Mouse (Mus musculus): ENCODE data around the gene Impdh1. TPM values are rescaled to one million over a fixed set of nuclear protein-coding genes. Genes with fewer than 3 reads are reported as not detected.
"Not testable (repeated sequence)": the region's sequence is repeated elsewhere in the genome, so short reads cannot be mapped to it uniquely, and the experiment has no call there.

The Impdh1 gene
- polyA plus RNA-seq, 1 experiment: 58.2 TPM

DNA sequence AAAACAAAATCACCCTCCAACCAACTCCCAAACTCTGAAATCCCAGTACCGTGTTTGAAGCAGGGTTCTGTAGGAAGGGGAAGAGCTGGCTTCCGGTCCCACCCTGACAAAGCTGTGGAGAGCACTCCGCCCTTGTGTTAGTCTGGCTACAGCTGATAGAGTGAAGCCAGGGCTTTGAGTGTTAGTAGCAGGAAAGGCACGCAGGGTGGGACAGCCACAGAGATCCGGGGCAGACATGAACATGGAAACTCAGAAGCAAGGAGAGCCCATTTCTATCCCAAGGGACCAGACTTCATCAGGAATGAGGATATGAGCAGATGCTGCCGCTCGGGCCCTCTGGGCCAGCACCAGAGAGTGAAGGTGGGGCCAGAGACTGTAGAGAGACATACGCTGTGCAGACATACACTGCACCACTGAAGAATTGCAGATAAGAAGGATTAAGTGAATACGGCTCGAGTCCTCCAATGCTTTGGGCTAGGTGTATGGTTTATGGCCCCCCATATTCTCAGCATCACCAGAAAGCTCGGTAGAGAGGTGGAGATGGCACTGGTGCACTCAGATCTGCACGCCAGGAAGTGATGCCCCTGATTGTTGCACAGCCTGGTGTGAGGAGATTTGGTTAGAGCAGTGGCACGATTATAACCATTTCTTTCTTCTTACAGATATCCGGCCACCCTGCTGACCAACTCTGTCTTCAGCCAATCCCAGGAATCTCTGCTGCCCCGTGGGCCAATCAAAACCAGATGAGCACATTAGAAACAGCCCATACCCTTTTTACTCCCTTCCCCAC, 22.0 kb downstream of the Impdh1 start:
- DNase-seq (ENCODE audit: extremely low spot score in 1 of 2, low spot score in 1 of 2): no peak

DNA sequence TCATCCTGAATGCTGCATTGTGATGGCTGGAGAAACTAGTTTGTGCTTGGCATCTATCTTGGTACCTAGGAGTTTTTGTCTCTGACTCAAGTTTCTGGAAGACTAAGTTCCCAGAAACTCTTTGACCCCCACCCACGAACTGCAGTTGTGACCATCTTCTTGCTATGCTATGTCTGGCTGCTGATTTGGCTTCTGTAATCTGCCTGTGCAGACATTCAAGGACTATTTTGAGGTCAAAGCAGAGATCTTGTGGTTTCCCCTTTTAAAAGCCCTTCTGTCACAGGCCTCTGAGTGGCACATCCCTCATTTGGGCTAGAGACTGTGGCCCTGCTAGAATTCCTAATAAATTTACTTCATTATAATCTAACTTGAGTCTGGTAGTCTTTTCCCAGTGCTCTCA, 28.2 kb downstream of the Impdh1 start:
- no peak for DNase-seq (ENCODE audit: extremely low spot score in 1 of 2, low spot score in 1 of 2)

DNA sequence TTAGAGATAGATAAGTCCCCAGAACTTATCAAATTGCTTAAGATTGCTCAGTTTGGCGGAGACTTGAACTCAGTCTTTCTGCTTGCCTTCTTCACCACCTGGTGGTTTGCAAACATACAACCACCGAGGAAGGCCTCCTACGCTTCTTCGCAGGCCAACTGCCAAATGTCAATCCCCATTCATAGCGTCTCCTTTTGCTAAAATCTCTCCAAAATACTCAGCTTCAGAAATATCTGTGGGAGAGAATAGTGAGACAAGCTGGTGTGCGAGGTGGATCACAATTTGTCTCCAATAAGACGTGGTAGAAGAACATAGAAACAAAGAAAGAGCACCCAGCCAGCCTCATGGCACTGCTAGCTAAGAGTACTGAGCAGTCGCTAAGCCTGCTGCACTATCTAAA, 36.3 kb downstream of the Impdh1 start:
- DNase-seq (ENCODE audit: extremely low spot score in 1 of 2, low spot score in 1 of 2): peak in 1 of 2 experiments; percentile 78

DNA sequence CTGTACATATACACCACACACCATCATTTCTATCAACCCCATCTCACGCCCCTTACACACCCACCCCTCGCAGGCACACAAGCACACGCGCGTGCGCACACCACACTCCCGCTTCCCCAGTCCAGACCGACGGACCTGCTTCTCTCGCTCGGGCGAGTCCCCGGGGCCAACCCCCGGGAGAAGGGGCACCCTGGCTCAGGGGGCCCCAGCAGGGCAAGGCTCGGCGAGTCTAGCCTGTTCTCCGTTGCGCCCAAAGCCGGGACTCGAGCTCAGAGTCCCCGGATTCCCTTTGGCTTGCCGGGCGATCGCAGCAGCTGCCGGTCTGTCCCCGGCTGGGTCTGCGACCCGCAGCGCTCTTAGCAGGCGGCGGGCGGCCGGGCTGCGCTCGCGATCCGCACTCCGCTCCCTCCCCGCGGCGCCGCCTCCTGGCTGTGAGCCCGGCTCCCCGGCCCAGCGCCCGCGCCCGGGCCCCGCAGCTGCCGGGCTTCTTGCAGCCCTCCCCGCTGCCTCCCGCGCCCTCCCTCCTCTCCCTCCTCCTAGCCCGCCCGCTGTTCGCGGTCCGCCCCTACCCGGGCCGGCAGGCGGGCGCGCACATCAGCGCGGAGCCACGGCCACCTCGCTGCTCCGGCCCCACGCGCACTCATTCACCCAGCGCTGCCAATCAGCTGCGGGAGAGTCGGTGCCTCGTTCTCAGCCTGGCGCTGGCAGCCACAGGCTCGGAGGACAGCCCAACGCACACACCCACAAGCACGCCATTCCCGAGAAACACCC, 37.1 kb downstream of the Impdh1 start, which contains the start of gene Prrt4:
Gene Prrt4, minus strand, starts transcription at position 697 of the 771 bp plus-strand sequence.
- DNase-seq (ENCODE audit: extremely low spot score in 1 of 2, low spot score in 1 of 2): peak in 1 of 2 experiments; percentile 64

DNA sequence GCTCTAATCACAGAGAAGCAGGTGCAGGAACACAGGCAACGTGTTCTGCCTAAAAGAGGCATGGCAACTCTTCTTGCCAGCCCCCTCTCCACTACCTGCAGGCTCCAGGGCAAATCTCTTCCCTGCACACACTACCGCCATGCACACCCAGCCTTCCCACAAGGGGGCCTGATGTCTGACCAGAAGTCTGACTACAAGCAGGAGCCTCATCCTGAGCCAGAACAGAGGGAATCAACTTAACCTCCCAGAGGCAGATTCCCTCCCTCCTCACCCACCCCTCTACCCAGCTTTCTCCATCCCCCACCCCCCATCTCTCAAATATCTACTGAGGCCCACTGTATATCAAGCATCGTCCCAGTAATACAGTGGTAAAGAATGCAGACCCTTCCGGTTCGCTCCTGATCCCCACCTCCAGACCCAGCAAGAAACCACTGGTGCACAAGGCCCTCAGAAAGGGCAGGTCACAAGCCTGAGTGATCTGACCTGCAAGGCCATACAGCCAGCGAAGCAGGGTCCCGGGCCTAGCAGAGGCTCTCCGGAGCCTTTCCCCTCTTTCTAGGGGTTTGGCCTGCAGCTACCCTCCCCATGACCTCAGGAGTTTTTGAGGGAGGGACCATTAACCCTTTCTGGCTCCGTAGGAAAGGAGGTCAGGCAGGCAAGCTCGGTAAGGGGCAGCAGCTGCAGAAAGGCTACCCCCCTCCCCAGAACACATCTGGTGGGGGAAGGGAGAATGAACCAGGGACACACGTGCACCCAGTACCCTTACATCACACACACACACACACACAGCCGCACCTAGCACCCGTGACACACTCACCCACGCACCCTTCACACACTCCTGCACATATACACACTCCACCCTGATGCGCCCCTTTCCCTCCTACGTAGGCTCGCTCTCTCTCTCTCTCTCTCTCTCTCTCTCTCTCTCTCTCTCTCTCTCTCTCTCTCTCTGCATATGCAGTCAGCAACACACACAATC, 38.0 kb downstream of the Impdh1 start:
- DNase-seq (ENCODE audit: extremely low spot score in 1 of 2, low spot score in 1 of 2): peak in 1 of 2 experiments; percentile 35

DNA sequence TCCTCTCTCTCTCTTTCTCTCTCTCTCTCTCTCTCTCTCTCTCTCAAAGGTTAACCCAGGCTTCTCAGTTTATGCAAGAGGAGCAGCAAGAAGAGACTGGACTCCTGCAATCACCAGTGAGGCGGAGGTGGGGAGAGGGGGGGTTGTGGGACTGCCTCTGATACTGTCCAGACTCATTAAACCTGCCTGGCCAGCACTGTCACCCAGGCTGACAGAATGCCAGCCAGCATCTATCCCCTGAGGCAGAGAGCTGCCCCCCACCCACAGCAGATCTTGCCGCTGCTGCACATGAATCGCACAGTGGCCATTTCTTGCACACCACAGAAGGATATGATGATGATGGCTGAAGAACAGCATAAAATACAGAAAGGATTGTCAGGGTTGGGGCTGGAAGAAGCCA, 41.1 kb downstream of the Impdh1 start:
- no peak for DNase-seq (ENCODE audit: extremely low spot score in 1 of 2, low spot score in 1 of 2)

DNA sequence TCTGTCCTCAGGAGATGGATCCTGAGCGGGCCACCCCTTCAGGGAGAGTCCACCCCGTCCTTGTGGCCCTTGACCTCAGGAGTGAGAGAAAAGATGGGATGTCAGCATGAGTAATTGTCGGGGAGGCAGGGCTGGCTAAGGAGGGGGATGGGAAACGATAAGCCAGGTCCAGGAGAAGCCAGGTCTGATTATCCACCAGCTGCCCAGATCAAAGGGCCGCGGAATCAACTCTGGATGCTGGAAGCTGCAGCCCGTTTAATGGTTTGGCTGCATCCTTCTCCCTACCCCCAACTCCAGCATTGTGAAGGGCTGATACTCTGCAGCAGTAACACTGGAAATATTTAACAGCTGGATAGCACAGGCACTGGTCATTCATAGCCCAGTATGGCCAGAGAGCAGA, 41.8 kb downstream of the Impdh1 start:
- DNase-seq (ENCODE audit: extremely low spot score in 1 of 2, low spot score in 1 of 2): no peak

DNA sequence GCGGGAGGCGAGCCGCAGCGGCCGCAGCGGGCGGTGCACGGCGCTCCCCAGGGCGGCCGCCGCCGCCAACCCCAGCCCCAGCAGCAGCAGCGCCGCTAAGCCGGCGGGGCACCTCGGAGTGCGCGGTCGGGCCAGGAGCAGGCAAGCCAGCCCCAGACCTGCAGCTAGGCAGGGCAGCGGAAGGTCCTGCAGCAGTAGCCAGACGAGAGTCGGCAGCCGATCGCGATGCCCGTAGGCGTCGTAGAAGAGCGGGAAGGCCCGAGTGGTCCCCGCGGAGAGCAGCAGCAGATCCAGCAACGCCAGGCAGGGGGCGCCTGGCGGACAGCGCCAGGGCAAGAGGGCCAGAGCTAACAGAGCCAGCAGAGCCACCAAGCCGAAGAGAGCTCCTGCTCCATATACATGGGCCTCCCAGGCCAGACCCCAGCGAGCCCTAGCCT, 45.2 kb downstream of the Impdh1 start:
- DNase-seq (ENCODE audit: extremely low spot score in 1 of 2, low spot score in 1 of 2): peak in 1 of 2 experiments; percentile 71

DNA sequence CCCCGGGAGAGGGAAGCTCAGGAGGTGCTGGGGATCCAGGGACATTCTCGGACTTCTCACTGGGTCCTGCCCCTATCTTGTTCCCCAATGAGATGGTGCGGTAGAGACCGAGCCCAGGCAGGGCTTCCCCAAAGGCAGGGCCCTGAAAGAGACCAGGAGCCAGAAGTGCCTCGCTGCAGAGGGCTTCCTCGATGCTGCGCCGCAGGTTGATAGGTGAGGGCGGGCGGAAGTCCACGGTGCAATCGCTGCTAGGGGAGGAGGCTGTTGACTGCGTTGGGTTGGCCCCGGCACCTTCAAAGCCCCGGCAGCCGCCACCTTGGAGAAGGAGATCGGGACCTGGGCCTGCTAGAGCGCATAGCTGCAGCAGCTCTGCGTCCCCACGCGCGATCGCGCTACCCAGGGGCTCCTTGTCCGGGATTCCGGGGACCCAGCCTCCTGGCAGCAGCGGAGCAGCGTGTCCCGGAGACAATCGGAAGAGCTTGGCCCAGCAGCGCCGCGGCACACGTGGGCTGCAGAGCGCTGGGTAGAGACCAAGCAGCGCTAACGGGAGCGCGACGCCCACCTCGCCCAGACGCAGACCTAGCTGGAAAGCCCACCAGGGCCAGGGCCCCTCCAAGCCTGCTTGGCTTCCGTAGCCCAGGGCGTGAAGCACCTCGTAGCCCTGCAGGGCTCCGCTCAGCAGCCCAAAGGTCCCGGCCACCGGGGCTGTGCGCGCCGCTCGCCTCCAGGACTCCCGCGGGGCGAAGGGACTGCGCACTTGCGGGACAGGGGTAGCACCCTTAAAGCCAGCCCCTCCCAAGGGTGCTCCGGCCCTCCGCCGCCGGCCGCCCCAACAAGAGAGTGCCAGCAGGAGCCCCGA, 45.9 kb downstream of the Impdh1 start:
- no peak for DNase-seq (ENCODE audit: extremely low spot score in 1 of 2, low spot score in 1 of 2)

DNA sequence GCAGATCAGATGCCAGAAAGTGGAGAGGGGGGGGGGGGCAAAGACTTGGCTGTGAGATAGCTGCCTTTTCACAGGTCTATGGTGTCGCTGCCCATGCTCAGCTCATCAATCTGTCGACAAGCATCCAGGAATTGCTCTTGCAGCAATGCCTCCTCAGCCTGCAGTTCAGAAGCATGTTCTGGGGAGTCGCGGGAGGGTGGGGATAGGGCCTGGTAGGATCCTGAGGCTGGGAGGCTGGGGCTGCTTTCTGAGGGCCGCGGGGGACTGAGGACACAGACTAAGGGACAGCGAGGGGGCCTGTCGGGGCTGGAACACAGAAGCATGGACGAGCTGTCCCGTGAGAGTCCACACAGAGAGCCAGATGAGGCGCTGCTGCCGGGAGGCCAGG, 46.5 kb downstream of the Impdh1 start:
- no peak for DNase-seq (ENCODE audit: extremely low spot score in 1 of 2, low spot score in 1 of 2)

DNA sequence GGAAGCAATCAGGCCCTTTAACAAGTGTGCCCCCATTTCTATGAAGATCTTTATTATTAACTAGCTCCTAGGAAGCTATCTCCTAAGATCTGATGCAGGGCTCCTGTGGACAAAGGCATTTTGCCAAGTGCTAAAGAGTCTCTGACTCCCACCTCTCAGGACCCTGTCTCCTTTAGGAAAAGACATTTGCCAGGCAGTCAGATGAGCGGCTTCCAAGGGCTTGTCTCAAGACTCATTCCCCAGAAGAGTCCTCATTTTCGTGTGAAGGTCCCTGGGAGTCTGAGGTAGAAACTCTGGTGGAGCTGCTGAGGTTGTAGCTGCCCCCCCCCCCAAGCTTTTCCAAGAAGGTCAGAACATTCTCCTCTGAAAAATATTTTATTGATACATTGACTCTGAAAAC, 47.3 kb downstream of the Impdh1 start:
- DNase-seq (ENCODE audit: extremely low spot score in 1 of 2, low spot score in 1 of 2): no peak

DNA sequence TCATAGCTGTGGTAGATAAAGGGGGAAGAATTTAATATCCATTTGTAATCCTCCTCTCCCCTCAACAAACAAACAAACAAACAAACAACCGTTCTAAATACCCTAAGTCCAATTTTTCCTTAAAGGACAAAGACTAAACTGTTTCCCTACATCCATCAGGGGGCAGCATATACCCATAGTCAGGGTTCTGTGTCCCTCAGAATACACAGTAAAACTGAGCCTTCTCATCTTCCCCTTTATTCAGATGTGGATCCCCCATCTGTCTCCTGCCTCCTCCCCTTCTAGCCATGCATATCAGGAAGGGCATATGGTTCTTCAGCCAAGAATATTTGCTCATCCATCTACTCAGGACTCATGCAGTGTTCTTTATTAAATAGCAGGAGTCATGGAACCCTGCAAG, 50.0 kb downstream of the Impdh1 start:
- DNase-seq (ENCODE audit: extremely low spot score in 1 of 2, low spot score in 1 of 2): peak in 1 of 2 experiments; percentile 84

DNA sequence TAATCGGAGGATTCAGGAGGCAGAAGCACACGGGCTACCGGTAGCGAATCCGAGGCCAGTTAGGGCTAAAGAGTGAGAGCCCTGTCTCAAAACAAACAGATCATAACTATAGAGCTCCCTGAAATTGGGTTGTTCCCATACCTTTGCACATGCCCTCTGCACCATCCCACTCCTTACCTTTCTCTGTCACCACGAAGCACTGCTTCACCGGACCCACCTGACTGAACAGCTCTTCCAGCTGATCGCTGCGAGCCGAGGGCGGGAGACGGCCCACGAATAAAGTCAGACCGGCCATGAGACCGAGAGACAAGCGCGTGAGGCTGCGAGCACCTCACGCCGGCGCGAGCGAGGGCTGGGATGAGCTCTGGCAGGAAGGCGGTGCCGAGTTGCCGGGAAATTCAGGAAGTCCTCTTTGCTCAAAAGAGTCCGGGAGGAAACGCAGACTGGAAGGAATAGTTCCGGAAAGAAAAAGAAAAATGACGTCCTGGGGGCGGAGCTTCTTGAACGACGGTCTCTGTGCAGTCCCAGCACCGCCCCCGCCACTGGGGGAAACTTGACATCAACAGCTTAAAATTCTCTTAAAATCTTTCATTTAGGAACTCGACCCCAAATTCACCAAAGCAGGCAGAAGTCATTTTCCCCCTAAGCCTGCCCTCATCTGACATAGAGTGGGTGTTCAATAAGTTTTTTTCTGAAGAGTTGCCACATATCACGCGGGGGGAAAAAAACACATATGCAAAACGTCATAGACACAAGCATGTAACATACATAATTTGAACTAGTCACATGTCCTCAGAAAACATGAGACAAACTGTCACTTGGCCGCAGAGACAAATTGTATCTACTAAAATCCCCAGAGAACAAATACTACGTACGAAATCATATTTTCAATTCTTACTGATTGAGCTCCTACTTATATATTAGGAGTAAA, 51.6 kb downstream of the Impdh1 start, which contains the start of gene Rbm28:
Gene Rbm28, minus strand, starts transcription at position 693 of the 931 bp plus-strand sequence.
- DNase-seq (ENCODE audit: extremely low spot score in 1 of 2, low spot score in 1 of 2): peak; percentile 83 to 98

DNA sequence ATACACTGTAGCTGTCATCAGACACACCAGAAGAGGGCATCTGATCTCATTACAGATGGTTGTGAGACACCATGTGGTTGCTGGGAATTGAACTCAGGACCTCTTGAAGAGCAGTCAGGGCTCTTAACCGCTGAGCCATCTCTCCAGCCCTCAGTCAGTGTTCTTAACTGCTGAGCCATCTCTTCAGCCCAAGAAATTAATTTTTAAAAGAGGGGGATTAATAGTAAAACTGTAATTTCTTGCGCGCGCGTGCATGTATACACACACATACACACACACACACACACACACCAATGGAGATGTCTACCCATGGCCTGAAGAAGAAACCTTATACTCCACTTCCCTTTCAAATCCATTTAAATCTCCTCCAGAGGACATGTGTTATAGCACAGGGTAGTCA, 54.9 kb downstream of the Impdh1 start:
- not testable (repeated sequence) for DNase-seq (ENCODE audit: extremely low spot score in 1 of 2, low spot score in 1 of 2)

DNA sequence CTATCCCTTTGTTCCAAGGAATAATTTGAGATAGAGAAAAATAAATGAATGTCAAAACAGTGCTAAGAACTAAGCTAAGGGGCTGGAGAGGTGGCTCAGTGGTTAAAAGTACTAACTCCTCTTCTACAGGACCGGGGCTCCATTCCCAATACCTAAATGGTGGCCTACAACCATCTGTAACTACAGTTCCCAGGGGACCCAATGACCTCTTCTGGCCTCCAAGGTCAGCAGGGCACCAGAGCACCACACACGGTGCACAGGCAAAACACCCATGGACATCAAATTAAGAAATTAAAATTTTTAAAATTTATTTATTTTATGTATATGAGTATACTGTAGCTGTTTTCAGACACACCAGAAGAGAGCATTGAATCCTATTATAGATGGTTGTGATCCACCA, 55.4 kb downstream of the Impdh1 start:
- no peak for DNase-seq (ENCODE audit: extremely low spot score in 1 of 2, low spot score in 1 of 2)

DNA sequence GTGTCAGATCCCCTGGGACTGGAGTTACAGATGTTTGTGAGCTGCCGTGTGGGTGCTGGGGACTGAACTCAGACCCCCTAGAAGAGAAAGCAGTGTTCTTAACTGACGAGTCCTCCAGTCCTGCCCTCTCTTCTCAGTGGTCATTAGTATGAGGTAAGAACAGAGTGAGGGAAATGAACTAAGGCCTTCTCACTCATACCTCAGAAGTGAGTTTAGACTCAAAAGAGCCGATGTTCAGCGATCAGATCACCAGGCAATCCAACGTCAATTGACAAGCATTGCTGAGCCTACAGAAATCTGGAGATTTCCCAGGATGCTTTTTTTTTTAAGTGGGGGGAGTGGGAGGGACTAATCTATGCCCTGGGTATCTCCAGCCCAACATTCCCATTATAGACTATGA, 59.8 kb downstream of the Impdh1 start:
- no peak for DNase-seq (ENCODE audit: extremely low spot score in 1 of 2, low spot score in 1 of 2)
